Mouse (Mus musculus): ENCODE measurements around the gene Rdm1. TPM values are rescaled to one million over a fixed set of nuclear protein-coding genes. Genes with fewer than 3 reads are reported as not detected.
A peak's percentile ranks its signal among the peaks of the same experiment; 100 is the strongest.
"Not testable (repeated sequence)": the region's sequence is repeated elsewhere in the genome, so short reads cannot be mapped to it uniquely, and the experiment has no call there.

Rdm1 gene
- polyA plus RNA-seq, 1 experiment from 2014 or later = 18.9 TPM

DNA sequence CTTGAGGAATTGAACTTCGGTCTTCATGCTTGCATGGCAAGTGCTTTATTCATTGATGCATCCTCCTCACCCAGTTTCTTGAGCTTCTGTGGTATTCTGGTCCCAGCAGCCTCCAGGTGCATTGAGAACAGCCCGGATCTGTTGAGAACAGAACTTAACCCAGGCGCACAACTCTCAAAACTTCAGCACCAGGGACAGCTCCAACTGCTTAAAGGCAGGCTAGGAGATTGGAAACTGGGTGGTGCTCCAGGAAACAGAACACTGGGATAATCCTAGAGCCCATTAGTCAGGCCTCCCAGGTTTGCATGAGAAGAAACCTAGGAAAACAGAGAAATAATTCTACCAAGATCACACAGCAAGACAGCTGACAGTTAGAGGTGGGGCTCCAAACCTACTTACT is 24.5 kb upstream of the Rdm1 start:
- H3K4me1 ChIP-seq (replicated peaks; ENCODE audit: control insufficient read depth, insufficient read depth) = no peaks in the 10 kb centered on the region
- no peaks in the 10 kb centered on the region for H3K27me3 ChIP-seq (ENCODE audit: control insufficient read depth, insufficient read depth, low read length)
- TF ChIP-seq CTCF (IDR thresholded peaks at IDR 0.05; ENCODE audit: low read depth) (no peak), EP300 (optimal IDR thresholded peaks at IDR 0.05) (no peak)
- WGBS = 15% methylated on average over 3 of the region's 3 CpGs
- no peaks in the 10 kb centered on the region for H3K36me3 ChIP-seq (ENCODE audit: control insufficient read depth, insufficient read depth, low read length)
- no peak overlapping the region for H3K27ac ChIP-seq (replicated peaks)
- H3K9ac ChIP-seq (ENCODE audit: low read length) = no peak overlapping the region
- no peak overlapping the region for H3K4me2 ChIP-seq (replicated peaks; ENCODE audit: low read depth)
- no peaks in the 10 kb centered on the region for H3K9me3 ChIP-seq (ENCODE audit: control insufficient read depth, low read length)
- H3K4me3 ChIP-seq (ENCODE audit: low read depth, low read length) = no peak overlapping the region
- DNase-seq (ENCODE audit: low spot score) (peak; percentile 83), ATAC-seq (ENCODE audit: low FRiP score, low TSS enrichment) (no peak)

- Histone ChIP-seq H3K9ac (ENCODE audit: low read length) (no peak overlapping the region), H3K4me3 (ENCODE audit: low read depth, low read length) (no peak overlapping the region), H3K9me3 (ENCODE audit: control insufficient read depth, low read length) (no peaks in the 10 kb centered on the region), H3K4me1 (replicated peaks; ENCODE audit: control insufficient read depth, insufficient read depth) (no peaks in the 10 kb centered on the region), H3K4me2 (replicated peaks; ENCODE audit: low read depth) (peak overlapping the region; percentile 47), H3K36me3 (ENCODE audit: control insufficient read depth, insufficient read depth, low read length) (no peaks in the 10 kb centered on the region), H3K27ac (replicated peaks) (no peak overlapping the region), H3K27me3 (ENCODE audit: control insufficient read depth, insufficient read depth, low read length) (no peaks in the 10 kb centered on the region)
- ATAC-seq (ENCODE audit: low FRiP score, low TSS enrichment) (no peak), DNase-seq (ENCODE audit: low spot score) (no peak)
- TF ChIP-seq CTCF (IDR thresholded peaks at IDR 0.05; ENCODE audit: low read depth) (no peak), EP300 (optimal IDR thresholded peaks at IDR 0.05) (no peak)
- WGBS = 2% methylated on average over 3 of the region's 3 CpGs
These were observed 22.9 kb upstream of the Rdm1 start for GRCm38 (mm10) chr11:101604116-101604515.

DNA sequence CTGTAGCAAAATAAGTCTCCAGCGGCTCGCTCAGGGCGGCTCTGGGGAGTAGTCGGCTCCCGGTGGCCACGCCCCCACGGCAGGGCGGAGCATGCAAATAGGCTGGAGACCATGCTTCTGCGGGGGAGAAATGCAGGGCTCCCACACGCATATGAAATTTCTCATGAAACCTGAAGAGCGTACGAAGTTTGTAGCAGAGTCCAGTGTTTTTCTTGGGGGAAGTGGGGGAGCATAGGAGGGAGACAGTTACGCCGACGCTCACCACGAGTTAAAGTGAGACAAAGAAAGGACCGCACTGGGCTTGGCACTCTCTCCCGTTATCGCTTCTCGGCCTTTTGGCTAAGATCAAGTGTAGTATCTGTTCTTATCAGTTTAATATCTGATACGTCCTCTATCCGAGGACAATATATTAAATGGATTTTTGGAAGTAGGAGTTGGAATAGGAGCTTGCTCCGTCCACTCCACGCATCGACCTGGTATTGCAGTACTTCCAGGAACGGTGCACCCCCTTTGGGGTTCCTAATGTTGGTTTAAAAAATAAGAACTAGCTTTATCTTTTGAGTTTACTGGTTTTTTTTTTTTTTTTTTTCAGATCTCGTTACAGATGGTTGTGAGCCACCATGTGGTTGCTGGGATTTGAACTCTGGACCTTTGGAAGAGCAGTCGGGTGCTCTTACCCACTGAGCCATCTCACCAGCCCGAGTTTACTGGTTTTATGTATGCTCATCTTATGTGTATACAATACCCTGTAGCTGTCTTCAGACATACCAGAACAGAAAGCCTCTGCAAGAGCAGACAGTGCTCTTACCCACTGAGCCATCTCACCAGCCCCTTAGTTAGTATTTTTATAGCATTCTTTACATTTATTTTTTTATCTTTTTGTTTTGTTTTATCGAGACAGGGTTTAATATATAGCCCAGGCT is 22.2 kb upstream of the Rdm1 start:
- not testable (repeated sequence) for H3K4me1 ChIP-seq (replicated peaks; ENCODE audit: control insufficient read depth, insufficient read depth); H3K36me3 ChIP-seq (ENCODE audit: control insufficient read depth, insufficient read depth, low read length); H3K27ac ChIP-seq (replicated peaks); H3K9me3 ChIP-seq (ENCODE audit: control insufficient read depth, low read length); H3K9ac ChIP-seq (ENCODE audit: low read length); H3K27me3 ChIP-seq (ENCODE audit: control insufficient read depth, insufficient read depth, low read length); ATAC-seq (ENCODE audit: low FRiP score, low TSS enrichment)
- Histone ChIP-seq H3K4me2 (replicated peaks; ENCODE audit: low read depth) (peak overlapping the region; percentile 47), H3K4me3 (ENCODE audit: low read depth, low read length) (peak overlapping the region; percentile 25; the same call in 1 of the 2 replicates)
- 1% methylated on average over 30 of the region's 30 CpGs for WGBS
- peak; percentile 85 for DNase-seq (ENCODE audit: low spot score)

DNA sequence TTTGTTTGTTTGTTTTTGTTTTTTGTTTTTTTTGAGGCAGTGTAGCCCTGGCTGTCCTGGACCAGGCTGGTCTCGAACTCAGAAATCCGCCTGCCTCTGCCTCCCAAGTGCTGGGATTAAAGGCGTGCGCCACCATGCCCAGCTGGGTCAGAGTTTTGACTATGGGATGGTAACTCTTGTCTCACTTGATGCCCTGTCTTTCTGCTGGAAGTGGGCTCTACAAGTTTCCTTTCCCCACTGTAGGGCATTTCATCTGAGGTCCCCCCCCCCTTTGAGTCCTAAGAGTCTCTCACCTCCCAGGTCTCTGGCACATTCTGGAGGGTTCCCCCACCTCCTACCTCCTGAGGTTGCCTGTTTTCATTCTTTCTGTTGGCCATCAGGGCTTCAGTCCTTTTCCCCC is 19.9 kb upstream of the Rdm1 start:
- 89% methylated on average over 4 of the region's 4 CpGs for WGBS

GRCm38 (mm10) chr11:101610445-101610844 is 16.6 kb upstream of the Rdm1 start:
- Histone ChIP-seq H3K36me3 (ENCODE audit: control insufficient read depth, insufficient read depth, low read length) (no peaks in the 10 kb centered on the region), H3K4me2 (replicated peaks; ENCODE audit: low read depth) (no peak overlapping the region), H3K4me1 (replicated peaks; ENCODE audit: control insufficient read depth, insufficient read depth) (no peaks in the 10 kb centered on the region), H3K27ac (replicated peaks) (no peak overlapping the region), H3K4me3 (ENCODE audit: low read depth, low read length) (no peak overlapping the region), H3K9ac (ENCODE audit: low read length) (no peak overlapping the region), H3K27me3 (ENCODE audit: control insufficient read depth, insufficient read depth, low read length) (no peaks in the 10 kb centered on the region), H3K9me3 (ENCODE audit: control insufficient read depth, low read length) (no peaks in the 10 kb centered on the region)
- TF ChIP-seq EP300 (optimal IDR thresholded peaks at IDR 0.05) (no peak), CTCF (IDR thresholded peaks at IDR 0.05; ENCODE audit: low read depth) (no peak)
- 19% methylated on average over 11 of the region's 11 CpGs for WGBS
- ATAC-seq (ENCODE audit: low FRiP score, low TSS enrichment) (peak; percentile 54; the same call in 1 of the 2 replicates), DNase-seq (ENCODE audit: low spot score) (peak; percentile 37)

More for the DNA sequence above, 19.9 kb upstream of the Rdm1 start:
- H3K9me3 ChIP-seq (ENCODE audit: control insufficient read depth, low read length); DNase-seq (ENCODE audit: low spot score); ATAC-seq (ENCODE audit: low FRiP score, low TSS enrichment); H3K27me3 ChIP-seq (ENCODE audit: control insufficient read depth, insufficient read depth, low read length); H3K9ac ChIP-seq (ENCODE audit: low read length); H3K4me1 ChIP-seq (replicated peaks; ENCODE audit: control insufficient read depth, insufficient read depth); H3K36me3 ChIP-seq (ENCODE audit: control insufficient read depth, insufficient read depth, low read length); H3K4me3 ChIP-seq (ENCODE audit: low read depth, low read length); H3K4me2 ChIP-seq (replicated peaks; ENCODE audit: low read depth); H3K27ac ChIP-seq (replicated peaks): not testable (repeated sequence)

DNA sequence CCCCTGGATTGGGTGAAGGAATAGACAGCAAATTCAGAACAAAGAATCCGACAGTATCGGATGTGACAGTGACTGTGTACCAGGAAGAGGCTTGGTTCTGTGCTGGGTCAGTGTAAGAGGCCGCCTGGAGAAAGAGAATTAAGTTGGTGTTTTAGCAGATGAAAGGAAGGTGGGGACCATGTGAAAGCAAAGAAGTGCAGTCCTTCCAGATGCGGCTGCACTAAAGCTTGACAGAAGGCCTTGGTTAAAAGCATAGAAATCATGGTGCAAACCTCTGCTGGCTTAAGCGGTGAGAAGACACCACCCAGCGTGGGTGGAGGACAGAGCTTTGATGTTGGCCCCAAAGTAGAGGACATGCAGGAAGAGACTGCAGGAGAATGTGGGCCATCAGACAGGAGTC is 13.4 kb upstream of the Rdm1 start:
- no peaks in the 10 kb centered on the region for H3K27me3 ChIP-seq (ENCODE audit: control insufficient read depth, insufficient read depth, low read length)
- no peak overlapping the region for H3K4me2 ChIP-seq (replicated peaks; ENCODE audit: low read depth)
- ATAC-seq (ENCODE audit: low FRiP score, low TSS enrichment) (no peak), DNase-seq (ENCODE audit: low spot score) (no peak)
- H3K36me3 ChIP-seq (ENCODE audit: control insufficient read depth, insufficient read depth, low read length) = no peaks in the 10 kb centered on the region
- H3K9me3 ChIP-seq (ENCODE audit: control insufficient read depth, low read length) = no peaks in the 10 kb centered on the region
- no peak overlapping the region for H3K4me3 ChIP-seq (ENCODE audit: low read depth, low read length)
- WGBS = 77% methylated on average over 6 of the region's 6 CpGs
- H3K9ac ChIP-seq (ENCODE audit: low read length) = no peak overlapping the region
- H3K4me1 ChIP-seq (replicated peaks; ENCODE audit: control insufficient read depth, insufficient read depth) = no peaks in the 10 kb centered on the region
- H3K27ac ChIP-seq (replicated peaks) = no peak overlapping the region
- TF ChIP-seq EP300 (optimal IDR thresholded peaks at IDR 0.05) = no peak
- TF ChIP-seq CTCF (IDR thresholded peaks at IDR 0.05; ENCODE audit: low read depth) = no peak
